Mouse (Mus musculus): Measurements from ENCODE around the gene Ubr4.
"Not testable (repeated sequence)": the region's sequence is repeated elsewhere in the genome, so short reads cannot be mapped to it uniquely, and the experiment has no call there.

Ubr4 gene

GRCm38 (mm10) chr4:139530248-139530647 is 177.8 kb downstream of the Ubr4 start, which contains the start of gene Iffo2:
Gene Iffo2, plus strand, starts transcription at chr4:139530548.
- in situ Hi-C loops (cut with MboI; ENCODE audit: low sequenced_read_pairs) = not testable (repeated sequence)

- in situ Hi-C loops (cut with MboI; ENCODE audit: low sequenced_read_pairs) = no loop called here
Measured at GRCm38 (mm10) chr4:139532081-139532480, 179.7 kb downstream of the Ubr4 start.

GRCm38 (mm10) chr4:139535127-139535695 is 182.8 kb downstream of the Ubr4 start:
- in situ Hi-C loops (cut with MboI; ENCODE audit: low sequenced_read_pairs) = no loop called here

- in situ Hi-C loops (cut with MboI; ENCODE audit: low sequenced_read_pairs) = no loop called here
Measured at GRCm38 (mm10) chr4:139535719-139536118, 183.3 kb downstream of the Ubr4 start.

GRCm38 (mm10) chr4:139536706-139537105 is 184.3 kb downstream of the Ubr4 start:
- in situ Hi-C loops (cut with MboI; ENCODE audit: low sequenced_read_pairs) = no loop called here

Measured in CH12F3 (cell line).